Mouse (Mus musculus) central nervous system, embryonic 14 days (tissue): ENCODE results near the gene Tmbim7. TPM values are rescaled to one million over a fixed set of nuclear protein-coding genes. Genes with fewer than 3 reads are reported as not detected.

Source experiments
- polyA plus RNA-seq: library from polyadenylated mRNA; depleted of rRNA; stranded (reverse); fragments of >200 nt; gene quantifications from 2 replicates; pipeline ENCODE4 v1.2.3, GENCODE M21; 2012; rRNA removed

Tmbim7 gene
- polyA plus RNA-seq: not detected in 2 replicates

DNA sequence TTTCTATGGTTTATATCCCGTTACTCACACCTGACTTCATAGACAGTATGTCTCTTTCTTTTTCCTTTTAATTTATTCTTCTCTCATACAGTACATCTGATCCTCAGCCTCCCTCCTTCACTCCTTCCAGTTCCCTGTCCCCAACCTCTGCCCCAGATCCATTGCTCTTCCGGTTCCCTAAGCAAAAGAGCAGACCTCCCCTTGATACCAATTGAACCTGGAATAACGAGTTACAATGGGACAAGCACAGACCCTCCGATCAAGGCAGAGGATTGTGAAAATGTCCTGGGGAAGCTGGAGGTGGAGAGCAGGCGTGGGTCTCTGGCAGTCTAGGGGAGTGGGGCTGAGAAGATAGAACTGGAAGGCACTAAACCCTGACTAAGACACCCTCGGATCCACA is at the start of gene Tmbim7:
Gene Tmbim7, plus strand, starts transcription at position 301 of the 400 bp plus-strand sequence.

DNA sequence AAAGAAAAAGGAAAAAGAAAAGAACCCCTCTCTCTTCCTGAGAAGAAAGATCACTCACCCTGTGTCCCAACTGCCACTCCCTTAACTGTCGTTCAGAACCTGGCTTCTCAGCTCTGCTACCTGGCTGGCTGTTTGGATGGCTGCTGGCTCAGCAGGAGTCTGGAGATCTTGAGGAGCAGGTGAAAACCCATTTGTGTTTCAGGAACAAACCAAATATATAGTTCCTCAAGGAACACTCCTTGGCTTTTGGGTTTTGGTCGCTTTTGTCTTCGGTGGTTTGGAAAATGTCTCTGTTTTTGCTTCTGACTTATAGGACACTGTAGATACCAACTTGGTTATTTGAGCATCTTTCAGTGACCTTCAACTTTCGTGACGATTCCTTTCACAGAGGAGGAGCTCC is 6.1 kb downstream of the Tmbim7 start, which contains the start of gene Gatad1:
Gene Gatad1, minus strand, starts transcription at position 101 of the 400 bp plus-strand sequence.

Other genes with a start within 250 kb of the Tmbim7 start
- gene Fam133b, start 107.3 kb upstream of the Tmbim7 start, polyA plus RNA-seq: 30.5 and 32.9 TPM in 2 replicates
- 5.6 and 6.0 TPM in 2 replicates for gene 1700109H08Rik, start 79.6 kb upstream of the Tmbim7 start, polyA plus RNA-seq
- 25.2 and 27.0 TPM in 2 replicates for gene Pex1, start 55.1 kb upstream of the Tmbim7 start, polyA plus RNA-seq
- 10.8 and 11.8 TPM in 2 replicates for gene Rbm48, start 54.6 kb upstream of the Tmbim7 start, polyA plus RNA-seq
- gene Gatad1, start 6.0 kb downstream of the Tmbim7 start, polyA plus RNA-seq: 66.9 and 78.6 TPM in 2 replicates
- gene Ankib1, start 151.7 kb downstream of the Tmbim7 start, polyA plus RNA-seq: 19.5 and 20.5 TPM in 2 replicates
- 47.3 and 56.5 TPM in 2 replicates for gene Krit1, start 152.0 kb downstream of the Tmbim7 start, polyA plus RNA-seq
- gene Lrrd1, start 194.0 kb downstream of the Tmbim7 start, polyA plus RNA-seq: 0.09 and 0.11 TPM in 2 replicates
- gene Mterf1a, start 242.8 kb downstream of the Tmbim7 start, polyA plus RNA-seq: 6.2 and 6.3 TPM in 2 replicates